Mouse (Mus musculus) CD8-positive naive resting alpha-beta T cell, adult 2 months (primary cell): Measurements from ENCODE around the gene Metap2.
A peak's percentile ranks its signal among the peaks of the same experiment; 100 is the strongest.

Source experiments
- DNase-seq, 2 experiments: peaks; one replicate each; pipeline ENCODE4 v3.0.0; 2022; ENCODE audit warnings: low read depth in 2 of 2, low spot score in 2 of 2

The Metap2 gene

GRCm38 (mm10) chr10:93911326-93911725 lies 14.4 kb upstream of the Metap2 start:
- DNase-seq, result no peak

GRCm38 (mm10) chr10:93909811-93910446 lies 13.0 kb upstream of the Metap2 start:
- no peak for DNase-seq

DNA sequence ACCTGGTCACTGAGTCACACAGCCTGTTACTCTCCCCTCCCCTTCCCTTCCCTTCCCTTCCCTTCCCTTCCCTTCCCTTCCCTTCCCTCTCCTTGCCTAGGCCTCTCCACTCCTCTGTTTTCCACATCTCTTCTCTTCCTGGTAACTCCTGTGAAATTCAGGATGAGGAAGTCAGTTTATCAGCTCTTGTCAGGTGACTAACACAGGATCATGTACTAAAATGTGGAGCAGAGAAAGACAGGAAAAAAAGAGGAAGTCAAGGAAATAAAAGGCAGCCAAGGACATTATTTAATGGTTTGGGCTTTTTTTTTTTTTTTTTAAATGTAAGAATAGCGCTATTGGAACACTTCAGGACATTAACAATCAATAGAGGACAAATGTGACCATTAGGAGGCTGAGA lies 12.1 kb upstream of the Metap2 start:
- DNase-seq, result no peak

DNA sequence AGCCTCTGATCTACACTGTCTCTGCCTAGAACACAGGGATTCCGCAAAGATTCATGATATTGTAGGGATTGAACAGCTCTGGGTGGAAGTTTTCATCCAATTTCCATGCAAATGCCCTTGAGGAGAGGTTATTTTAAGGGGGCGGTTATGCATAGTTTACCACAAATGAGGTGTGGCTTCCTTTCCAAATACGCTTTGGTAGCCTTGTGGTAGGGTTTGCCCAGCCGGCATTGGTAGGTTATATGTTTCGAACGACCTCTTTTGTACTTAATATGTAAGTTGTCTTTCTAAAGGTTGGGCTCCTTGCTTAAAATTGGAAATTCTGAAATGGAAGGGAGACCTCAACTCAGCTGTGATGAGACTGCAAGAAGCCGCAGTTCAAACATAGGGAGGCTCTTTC lies 11.6 kb upstream of the Metap2 start:
- DNase-seq, result no peak

- DNase-seq, result no peak
These were observed 10.5 kb upstream of the Metap2 start for GRCm38 (mm10) chr10:93907376-93907775.

GRCm38 (mm10) chr10:93899907-93900306 lies 3.0 kb upstream of the Metap2 start:
- no peak for DNase-seq

DNA sequence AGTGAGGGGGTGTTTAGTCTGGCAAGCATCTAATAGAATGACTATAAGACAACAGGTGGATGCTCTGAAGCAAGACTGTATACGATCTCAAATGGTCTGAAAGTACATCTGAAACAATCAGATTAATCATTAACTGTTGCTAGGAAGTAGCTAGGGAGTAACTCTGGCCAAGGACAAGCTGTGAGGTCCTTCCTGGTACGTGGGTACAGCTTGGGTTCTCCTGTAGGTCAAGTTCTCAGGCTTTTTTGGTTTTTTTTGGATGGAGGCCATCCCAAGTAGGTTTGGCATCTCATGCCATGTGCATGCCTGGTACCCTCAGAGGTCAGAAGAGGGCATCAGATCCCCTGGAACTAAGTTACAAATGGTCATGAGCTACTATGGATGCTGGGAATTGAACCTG lies 2.4 kb upstream of the Metap2 start:
- no peak for DNase-seq

- no peak for DNase-seq
These were observed 4.3 kb downstream of the Metap2 start for GRCm38 (mm10) chr10:93892551-93892950.

DNA sequence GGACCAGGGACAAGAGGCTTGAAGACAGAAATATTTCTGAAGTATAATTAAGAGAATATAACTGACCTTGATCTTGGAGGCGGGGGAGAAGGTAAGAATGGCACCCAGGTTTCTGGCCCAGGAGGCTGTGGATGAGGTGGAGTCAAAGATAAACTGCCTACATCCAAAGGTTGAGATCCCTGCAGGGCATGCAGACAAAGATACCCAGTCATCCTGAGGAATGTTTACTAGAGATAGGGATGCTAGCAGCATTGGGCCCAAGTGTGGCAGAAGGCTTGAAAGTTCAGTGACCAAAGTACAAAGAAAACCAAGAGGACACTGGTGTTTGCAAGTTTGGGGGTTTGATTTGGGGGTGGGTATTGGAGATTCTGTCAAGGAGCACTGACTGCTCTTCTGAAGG lies 5.9 kb downstream of the Metap2 start:
- no peak for DNase-seq

DNA sequence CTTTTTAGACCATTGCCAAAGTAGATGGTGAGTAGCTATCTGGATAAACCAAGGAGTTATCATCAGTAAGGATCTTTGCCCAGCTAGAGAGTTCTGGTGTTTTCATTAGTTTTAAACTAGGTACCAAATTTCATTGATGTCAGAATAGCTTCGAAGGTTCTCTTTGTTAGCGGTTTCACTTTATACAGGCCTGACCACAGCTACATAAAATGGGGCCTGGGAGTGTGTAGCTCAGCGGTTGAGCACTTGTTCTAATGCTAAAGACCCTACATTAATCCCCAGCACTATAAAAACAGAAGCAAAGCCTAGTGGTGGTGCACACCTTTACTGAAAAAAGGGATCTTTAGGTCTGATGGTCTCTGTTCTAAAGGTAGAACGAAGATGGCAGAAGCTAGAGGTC lies 6.3 kb downstream of the Metap2 start:
- DNase-seq, result no peak

DNA sequence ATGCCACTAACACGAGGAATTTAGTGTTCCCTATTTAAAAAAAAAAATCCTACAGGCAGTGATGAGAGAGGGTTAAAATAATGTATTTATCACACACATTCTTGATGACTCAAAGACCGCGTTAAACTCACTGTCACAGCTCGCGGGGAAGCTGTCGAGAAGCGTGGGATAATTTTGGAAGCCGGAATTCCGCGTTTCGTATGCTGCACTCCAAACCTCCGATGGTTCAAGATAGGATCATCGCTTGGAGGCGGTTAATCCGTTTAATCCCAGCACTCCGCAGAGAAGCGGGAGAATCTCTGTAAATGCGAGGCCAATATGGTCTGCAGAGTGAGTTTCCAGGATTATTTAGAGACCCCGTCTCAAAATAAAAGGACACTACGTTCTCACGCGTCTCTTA lies 6.9 kb downstream of the Metap2 start:
- DNase-seq, result no peak

DNA sequence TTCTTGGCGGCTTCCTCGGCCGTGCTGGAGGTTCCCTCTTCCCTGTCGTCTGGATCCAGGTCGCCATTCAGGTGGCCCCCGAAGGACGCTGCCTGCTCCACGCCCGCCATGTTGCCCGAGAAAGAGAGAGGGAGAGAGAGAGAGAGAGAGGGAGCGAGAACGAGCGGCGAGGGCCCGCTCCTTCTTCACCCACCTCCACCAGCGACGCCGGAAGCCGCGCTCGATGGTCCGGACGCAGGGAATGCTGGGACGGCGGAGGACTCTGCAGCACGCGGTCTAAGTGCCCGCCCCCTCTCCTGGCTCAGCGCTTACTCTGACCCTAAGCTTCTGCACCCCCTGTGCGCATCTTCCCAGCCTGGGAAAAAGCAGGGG lies 7.3 kb downstream of the Metap2 start:
- peak; percentile 66 to 73 for DNase-seq

DNA sequence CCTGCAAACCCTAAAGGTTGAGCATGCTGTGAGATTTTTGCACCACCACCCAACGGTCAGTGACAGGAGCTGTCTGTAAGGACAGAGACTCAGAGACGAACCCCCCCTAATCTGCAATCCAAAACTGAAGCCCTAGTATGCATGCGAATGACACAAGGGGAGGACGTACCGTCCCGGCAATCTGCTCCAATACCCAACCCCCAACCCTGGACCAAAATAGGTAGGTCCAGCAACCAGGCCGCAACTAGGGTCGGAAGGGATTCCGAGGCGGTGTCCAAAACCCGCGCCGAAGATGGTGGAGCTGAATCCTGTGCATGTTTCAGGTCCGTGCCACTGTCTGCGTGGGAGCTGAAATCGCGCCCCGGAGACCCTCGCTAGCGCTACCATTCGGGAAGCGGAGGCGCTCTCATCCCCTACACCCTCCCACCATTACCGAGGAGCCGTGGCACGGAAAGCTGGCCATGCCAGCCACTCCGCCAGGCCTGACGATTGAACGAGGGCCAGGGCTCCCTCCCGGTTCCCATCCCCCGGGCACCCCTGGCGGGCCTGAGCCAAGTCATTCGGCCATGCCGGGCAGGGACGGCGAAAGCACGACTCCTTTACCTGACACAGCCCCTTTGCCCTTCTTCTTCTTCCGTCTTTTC lies 7.8 kb downstream of the Metap2 start:
- DNase-seq, result no peak

- DNase-seq, result no peak
These were observed 8.3 kb downstream of the Metap2 start for GRCm38 (mm10) chr10:93888590-93888934.

- no peak for DNase-seq
These were observed 10.9 kb downstream of the Metap2 start for GRCm38 (mm10) chr10:93885839-93886477.

DNA sequence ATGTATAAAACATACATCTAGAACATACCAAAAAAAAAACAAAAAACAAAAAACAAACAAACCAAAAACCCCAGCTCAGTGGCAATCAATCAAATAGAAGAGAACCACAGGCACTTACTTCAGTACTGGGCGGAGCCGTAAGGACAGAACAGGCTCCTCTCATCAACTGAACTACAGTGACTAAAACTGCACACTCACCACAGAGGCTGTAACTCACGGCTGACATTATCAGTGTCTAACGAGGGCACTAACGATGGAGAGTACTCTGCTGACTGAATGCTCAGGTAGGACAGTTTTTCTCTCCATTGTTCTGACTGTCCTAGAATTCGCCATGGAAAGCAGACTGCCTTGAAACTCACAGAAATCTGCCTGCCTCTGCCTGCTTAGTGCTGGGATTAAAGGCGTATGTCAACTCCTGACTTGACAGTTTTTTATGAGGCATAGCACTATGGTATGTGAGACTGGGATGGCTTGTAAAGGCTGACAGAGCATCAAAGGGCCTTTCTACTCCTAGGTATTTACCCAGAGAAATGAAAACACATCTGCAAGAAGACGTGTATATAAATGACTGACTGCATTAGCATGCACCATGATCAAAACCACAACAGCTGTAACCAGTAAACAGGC lies 14.0 kb downstream of the Metap2 start:
- DNase-seq, result no peak

GRCm38 (mm10) chr10:93881918-93882317 lies 15.0 kb downstream of the Metap2 start:
- DNase-seq, result no peak

DNA sequence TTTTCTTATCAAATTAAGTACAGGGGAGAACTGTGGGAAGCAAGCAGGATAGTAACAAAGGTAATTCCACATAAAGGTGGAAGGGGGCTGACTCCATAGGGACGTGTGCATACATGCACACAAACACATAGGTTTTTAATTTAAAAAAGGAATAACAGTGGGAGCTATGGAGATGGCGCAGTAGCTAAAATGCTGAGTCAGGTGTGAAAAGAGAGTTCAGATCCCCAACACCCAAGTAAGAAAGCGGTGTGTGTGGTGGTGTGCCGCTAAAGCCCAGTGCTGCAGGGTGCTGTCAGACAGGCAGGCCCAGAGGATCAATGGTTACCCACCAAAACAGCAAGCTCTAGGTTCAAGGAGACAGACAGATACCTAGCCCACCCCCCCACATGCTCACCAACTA lies 18.2 kb downstream of the Metap2 start:
- no peak for DNase-seq

DNA sequence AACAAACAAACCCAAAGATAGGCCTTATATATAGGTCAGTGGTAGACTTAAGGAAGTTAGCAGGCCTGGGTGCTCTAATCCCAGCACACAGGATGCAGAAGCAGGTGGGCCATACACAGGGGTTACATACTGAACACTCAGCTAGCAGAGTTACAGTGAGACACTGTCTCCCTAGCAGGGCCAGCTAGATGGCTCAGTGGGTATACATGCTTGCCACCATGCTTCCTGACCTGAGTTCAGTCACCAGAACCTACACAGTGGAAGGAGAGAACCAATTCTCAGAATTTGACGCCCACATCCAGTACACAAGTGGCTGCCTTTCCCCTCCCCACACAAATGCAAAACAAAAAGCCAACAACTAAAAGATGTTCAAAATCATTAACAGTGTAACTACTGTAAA lies 20.1 kb downstream of the Metap2 start:
- no peak for DNase-seq

GRCm38 (mm10) chr10:93868886-93869285 lies 28.0 kb downstream of the Metap2 start:
- DNase-seq, result no peak

DNA sequence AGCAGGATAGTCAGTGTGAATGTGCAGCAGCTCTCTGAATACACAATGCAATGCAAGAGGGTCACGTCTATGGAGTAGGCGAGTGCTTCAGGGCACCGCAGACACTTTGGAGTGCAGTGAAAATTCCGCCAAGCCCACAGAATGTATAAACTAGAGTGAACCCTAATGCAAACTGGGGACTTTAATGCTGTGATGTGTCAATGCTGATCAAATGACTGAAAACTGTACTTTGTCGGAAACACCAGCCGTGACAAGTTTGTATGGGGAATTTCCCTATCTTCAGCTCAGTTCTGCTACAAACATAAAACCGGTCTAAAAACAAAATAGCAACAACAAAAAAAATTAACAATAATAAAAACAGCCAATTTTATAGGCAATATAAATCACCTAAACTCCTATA lies 28.5 kb downstream of the Metap2 start:
- DNase-seq, result no peak

- no peak for DNase-seq
These were observed 40.8 kb downstream of the Metap2 start for GRCm38 (mm10) chr10:93856095-93856494.
